26 mouse cellular contexts compared by ENCODE assay signal in the genomic region with DNA sequence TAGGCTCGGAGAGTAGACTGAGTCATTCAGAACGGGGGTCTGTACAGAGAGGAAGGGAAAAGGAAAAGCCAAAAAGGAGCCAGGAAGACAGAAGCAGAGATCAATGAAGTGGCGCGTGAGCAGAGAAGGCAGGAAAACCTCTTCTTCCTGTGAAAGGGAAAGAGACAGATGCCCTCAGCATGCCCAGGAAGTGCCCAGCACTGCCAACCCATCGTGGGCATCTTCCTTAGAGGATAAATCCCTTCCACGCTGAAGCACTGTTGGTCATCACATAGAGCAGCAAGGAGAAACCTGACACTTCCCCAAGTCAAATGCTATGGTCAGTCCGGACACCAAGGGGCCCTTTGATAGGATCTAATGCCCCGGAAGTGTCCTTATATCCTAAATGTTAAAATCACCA.
A peak's percentile ranks its signal among the peaks of the same experiment; 100 is the strongest.
DNase-seq lines count a peak whose midpoint lies in the region; TF ChIP-seq lines count a peak whose summit lies in the region.
"Had no signal": no experiment of that assay in that cellular context is flagged by ENCODE, and none has a peak within 500 bp of the region (broad histone marks: within the 10 kb centered on the region; RNA-seq: fewer than 3 reads in every experiment).

No protein-coding gene starts in this region.

- no peak overlapping the region for H3K4me3 ChIP-seq in layer of hippocampus, adult 2 months
- H3K4me3 ChIP-seq: embryonic facial prominence, embryonic 10.5 days; embryonic facial prominence, embryonic 15.5 days; forebrain, embryonic 12.5 days; heart, embryonic 12.5 days; hindbrain, embryonic 15.5 days; kidney, embryonic 15.5 days; limb, embryonic 13.5 days; lung, embryonic 15.5 days; midbrain, embryonic 10.5 days; myocyte; neural tube, embryonic 13.5 days had no signal

- DNase-seq in layer of hippocampus, adult 2 months (ENCODE audit: low spot score in 2 of 2), result no peak
- no peak for DNase-seq in layer of hippocampus, postnatal 25 days (ENCODE audit: extremely low spot score in 1 of 2, low spot score in 1 of 2)
- peak; percentile 15 for DNase-seq in cerebellum, adult 11 months
- peak; percentile 13 for DNase-seq in cerebellum, adult 8-10 months
- DNase-seq in cerebellum, postnatal 25 days, result peak; percentile 49 to 59
- DNase-seq in adrenal gland, adult 2 months, result no peak
- DNase-seq in heart, adult 9 months (ENCODE audit: low spot score in 2 of 2), result no peak
- no peak for DNase-seq in retina, postnatal 1 day
- DNase-seq: adrenal gland, postnatal 14 days; gastrocnemius, postnatal 25 days; heart, adult 18-20 months; kidney, adult 18-20 months; kidney, postnatal 36 days; layer of hippocampus, postnatal 36 days; right cerebral cortex, postnatal 14 days had no signal

- peak overlapping the region; percentile 15; the same call in 1 of the 2 replicates for H3K27ac ChIP-seq in layer of hippocampus, adult 2 months
- H3K27ac ChIP-seq: embryonic facial prominence, embryonic 10.5 days; embryonic facial prominence, embryonic 15.5 days; forebrain, embryonic 12.5 days; hindbrain, embryonic 15.5 days; kidney, embryonic 15.5 days; limb, embryonic 13.5 days; lung, embryonic 15.5 days; midbrain, embryonic 10.5 days; neural tube, embryonic 13.5 days had no signal

- TF ChIP-seq CTCF in layer of hippocampus, adult 2 months (conservative IDR thresholded peaks at IDR 0.05), result no peak

Comparison
In these comparisons a context has a peak if more than half of its experiments do, and no peak if none do; other contexts are left out.
1. DNase-seq: peak in cerebellum, adult 11 months (single experiment), cerebellum, adult 8-10 months (single experiment) and cerebellum, postnatal 25 days (2 of 2); none in layer of hippocampus, adult 2 months (0 of 2), layer of hippocampus, postnatal 25 days (0 of 2), adrenal gland, adult 2 months (single experiment), heart, adult 9 months (0 of 2) and retina, postnatal 1 day (single experiment).